ENCODE assay signal across 8 mouse cellular contexts in the genomic region with DNA sequence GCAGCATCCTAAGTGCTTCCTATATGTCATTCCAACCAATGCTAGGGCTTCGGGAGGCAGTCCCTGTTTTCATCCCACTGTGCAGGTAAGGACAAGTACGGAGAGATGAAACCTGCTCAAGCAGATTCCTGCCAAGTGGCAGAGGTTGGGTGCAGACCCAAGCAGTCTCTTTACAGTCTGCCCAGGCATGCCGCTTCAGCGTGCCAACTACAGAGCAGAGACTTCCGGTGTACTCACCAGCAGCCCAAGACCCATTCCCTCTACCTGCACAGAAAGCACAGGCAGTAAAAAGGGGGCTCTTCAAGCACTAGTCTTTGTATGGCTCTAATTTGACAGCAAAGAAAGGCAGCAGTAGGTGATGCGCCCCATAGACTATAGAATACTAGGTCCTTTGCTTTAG. TPM values are rescaled to one million over a fixed set of nuclear protein-coding genes. Genes with fewer than 3 reads are reported as not detected.
DNase-seq lines count a peak whose midpoint lies in the region; ATAC-seq lines count a peak whose summit lies in the region.

No protein-coding gene starts in this region.

- H3K4me3 ChIP-seq in lung, embryonic 15.5 days = no peak overlapping the region
- H3K4me3 ChIP-seq in forebrain, embryonic 14.5 days (ENCODE audit: low read depth, low read length) = peak overlapping the region; percentile 16
- no peak overlapping the region for H3K4me3 ChIP-seq in limb, embryonic 15.5 days
- H3K4me3 ChIP-seq in stomach, embryonic 15.5 days (replicated peaks) = no peak overlapping the region

- no peaks in the 10 kb centered on the region for H3K9me3 ChIP-seq in lung, embryonic 15.5 days
- H3K9me3 ChIP-seq in forebrain, embryonic 14.5 days (replicated peaks; ENCODE audit: control insufficient read depth, low read length) = no peaks in the 10 kb centered on the region
- no peaks in the 10 kb centered on the region for H3K9me3 ChIP-seq in limb, embryonic 15.5 days
- no peaks in the 10 kb centered on the region for H3K9me3 ChIP-seq in stomach, embryonic 15.5 days

- H3K27ac ChIP-seq in lung, embryonic 15.5 days = 0 out of 2 replicates have a peak overlapping the region, but pooled peaks have one; percentile 38
- peak overlapping the region; percentile 96 for H3K27ac ChIP-seq in forebrain, embryonic 14.5 days (ENCODE audit: low read depth, low read length)
- peak overlapping the region; percentile 70 for H3K27ac ChIP-seq in limb, embryonic 15.5 days
- peak overlapping the region; percentile 82 for H3K27ac ChIP-seq in stomach, embryonic 15.5 days

- H3K4me2 ChIP-seq in lung, embryonic 15.5 days = peak overlapping the region; percentile 38; the same call in 1 of the 2 replicates
- peak overlapping the region; percentile 52 for H3K4me2 ChIP-seq in forebrain, embryonic 14.5 days (ENCODE audit: low read length)
- H3K4me2 ChIP-seq in limb, embryonic 15.5 days = peak overlapping the region; percentile 30
- H3K4me2 ChIP-seq in stomach, embryonic 15.5 days = peak overlapping the region; percentile 41

- no peak for DNase-seq in lung, postnatal 10 days
- no peak for DNase-seq in forebrain, embryonic 14.5 days (ENCODE audit: low spot score)
- DNase-seq in retina, embryonic 14.5 days (ENCODE audit: low spot score) = no peak
- DNase-seq in B cell, adult 2 months = no peak
- DNase-seq in urinary bladder, adult 2 months (ENCODE audit: low spot score) = no peak

- H3K36me3 ChIP-seq in lung, embryonic 15.5 days = no peaks in the 10 kb centered on the region
- no peaks in the 10 kb centered on the region for H3K36me3 ChIP-seq in forebrain, embryonic 14.5 days (ENCODE audit: control insufficient read depth, insufficient read depth, low read length)
- no peaks in the 10 kb centered on the region for H3K36me3 ChIP-seq in limb, embryonic 15.5 days
- H3K36me3 ChIP-seq in stomach, embryonic 15.5 days = no peaks in the 10 kb centered on the region

- H3K4me1 ChIP-seq in lung, embryonic 15.5 days = peaks cover 9% of the 10 kb centered on the region; the same call in 1 of the 2 replicates
- peaks cover 6% of the 10 kb centered on the region for H3K4me1 ChIP-seq in forebrain, embryonic 14.5 days (ENCODE audit: control insufficient read depth, insufficient read depth, low read length)
- peaks cover 8% of the 10 kb centered on the region for H3K4me1 ChIP-seq in limb, embryonic 15.5 days
- H3K4me1 ChIP-seq in stomach, embryonic 15.5 days = peaks cover 9% of the 10 kb centered on the region; the same call in 1 of the 2 replicates

- no peak for ATAC-seq in lung, embryonic 15.5 days (ENCODE audit: borderline replicate concordance, extremely low read depth, low FRiP score, low TSS enrichment)
- peak; percentile 22 for ATAC-seq in forebrain, embryonic 14.5 days
- no peak for ATAC-seq in limb, embryonic 15.5 days (ENCODE audit: insufficient number of reproducible peaks, low FRiP score, low TSS enrichment, low read depth)
- no peak for ATAC-seq in stomach, embryonic 15.5 days (ENCODE audit: insufficient read depth, low FRiP score, low read depth)

- no peak overlapping the region for H3K9ac ChIP-seq in lung, embryonic 15.5 days
- H3K9ac ChIP-seq in forebrain, embryonic 14.5 days (ENCODE audit: low read length) = peak overlapping the region; percentile 69
- H3K9ac ChIP-seq in limb, embryonic 15.5 days = no peak overlapping the region
- no peak overlapping the region for H3K9ac ChIP-seq in stomach, embryonic 15.5 days

- no peaks in the 10 kb centered on the region for H3K27me3 ChIP-seq in lung, embryonic 15.5 days
- no peaks in the 10 kb centered on the region for H3K27me3 ChIP-seq in forebrain, embryonic 14.5 days (replicated peaks; ENCODE audit: control insufficient read depth, insufficient read depth, low read length)
- no peaks in the 10 kb centered on the region for H3K27me3 ChIP-seq in limb, embryonic 15.5 days
- no peaks in the 10 kb centered on the region for H3K27me3 ChIP-seq in stomach, embryonic 15.5 days (replicated peaks)

- 79% methylated on average over 6 of the region's 6 CpGs for WGBS in lung, embryonic 15.5 days
- 64% methylated on average over 6 of the region's 6 CpGs for WGBS in forebrain, embryonic 14.5 days
- 67% methylated on average over 6 of the region's 6 CpGs for WGBS in limb, embryonic 15.5 days
- WGBS in stomach, embryonic 15.5 days = 82% methylated on average over 6 of the region's 6 CpGs

RNA-seq across cellular contexts. Expression of gene Etv3, which starts 40.4 kb away (rescaled TPM):
- 16.6 and 16.9 TPM in 2 replicates for polyA plus RNA-seq in lung, embryonic 15.5 days (2015; fragmentation: Nextera tagmentation; extraction: Ambion mirVana)
- polyA plus RNA-seq in forebrain, embryonic 14.5 days (2014; fragmentation: Nextera tagmentation; extraction: Ambion mirVana) = 5.5 and 6.0 TPM in 2 replicates
- 22.7 and 27.7 TPM in 2 replicates for polyA plus RNA-seq in limb, embryonic 15.5 days (2015; fragmentation: Nextera tagmentation; extraction: Ambion mirVana)
- polyA plus RNA-seq in stomach, embryonic 15.5 days (2015; fragmentation: Nextera tagmentation; extraction: Ambion mirVana) = 13.9 and 14.8 TPM in 2 replicates
- 17.2 and 18.1 TPM in 2 replicates for polyA plus RNA-seq in urinary bladder, adult 2 months (2012; rRNA removed)

RNA-seq across cellular contexts. Expression of gene Arhgef11, which starts 51.7 kb away (rescaled TPM):
- 18.0 TPM in 2 replicates for polyA plus RNA-seq in lung, embryonic 15.5 days (2015; fragmentation: Nextera tagmentation; extraction: Ambion mirVana)
- polyA plus RNA-seq in forebrain, embryonic 14.5 days (2014; fragmentation: Nextera tagmentation; extraction: Ambion mirVana) = 16.9 and 20.8 TPM in 2 replicates
- polyA plus RNA-seq in limb, embryonic 15.5 days (2015; fragmentation: Nextera tagmentation; extraction: Ambion mirVana) = 15.3 and 17.0 TPM in 2 replicates
- 14.4 and 17.3 TPM in 2 replicates for polyA plus RNA-seq in stomach, embryonic 15.5 days (2015; fragmentation: Nextera tagmentation; extraction: Ambion mirVana)
- polyA plus RNA-seq in urinary bladder, adult 2 months (2012; rRNA removed) = 22.2 and 25.5 TPM in 2 replicates

Comparison
In these comparisons a context has a peak if more than half of its experiments do, and no peak if none do; other contexts are left out.
1. H3K27ac ChIP-seq: peak in every context shown above with its lines; median percentile 96 in forebrain, embryonic 14.5 days; 82 in stomach, embryonic 15.5 days; 70 in limb, embryonic 15.5 days; 38 in lung, embryonic 15.5 days.